Mouse (Mus musculus): ENCODE measurements at regions not wholly inside any gene's neighbourhood (a gene's known extent, or its start where the extent isn't known, plus 50 kb on each side); places are given as distances from the start of the nearest gene placed in this dataset.

DNA sequence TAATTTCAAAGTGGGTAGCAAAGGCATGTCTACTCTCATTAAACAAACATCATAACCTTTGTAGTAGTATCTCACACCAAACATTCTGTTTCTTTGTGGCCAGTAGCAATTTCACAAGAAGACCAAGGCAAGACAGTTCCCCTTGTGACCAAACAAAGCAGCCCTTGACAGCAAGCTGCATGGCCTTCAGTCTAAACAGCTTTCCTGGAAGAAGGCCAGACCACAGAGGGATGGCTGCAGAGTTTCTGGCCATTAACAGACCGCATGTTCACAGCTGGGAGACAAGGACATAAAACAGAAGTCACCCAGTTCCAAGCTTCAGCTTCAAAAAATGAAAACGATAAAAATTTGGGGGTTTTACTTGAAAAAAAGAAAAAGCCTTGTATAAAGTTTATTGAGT lies 1040.0 kb downstream of the Slc16a7 start:
- Histone ChIP-seq H3K36me3 (ENCODE audit: control insufficient read depth in 1 of 2, insufficient read depth in 2 of 2, low read length in 2 of 2) (no peaks in the 10 kb centered on the region), H3K9me3 (replicated peaks; ENCODE audit: insufficient read depth, low read length) (no peaks in the 10 kb centered on the region), H3K27me3 (ENCODE audit: control insufficient read depth in 1 of 2, insufficient read depth in 2 of 2, low read length in 2 of 2) (no peaks in the 10 kb centered on the region), H3K4me3 (ENCODE audit: control insufficient read depth in 1 of 2, insufficient read depth in 1 of 2, low read depth in 2 of 2, low read length in 2 of 2) (no peak overlapping the region), H3K27ac (ENCODE audit: control insufficient read depth, low read depth, low read length) (no peak overlapping the region), H3K79me2 (ENCODE audit: control insufficient read depth, insufficient read depth, low read length, poor library complexity) (no peaks in the 10 kb centered on the region), H3K9ac (ENCODE audit: control insufficient read depth, low read depth, low read length, poor library complexity, severe bottlenecking) (no peak overlapping the region), H3K4me1 (ENCODE audit: control insufficient read depth in 1 of 2, insufficient read depth in 2 of 2, low read length in 2 of 2) (no peaks in the 10 kb centered on the region)
- no peak for DNase-seq (ENCODE audit: low read depth, low spot score)
- TF ChIP-seq ZC3H11A (IDR thresholded peaks at IDR 0.05; ENCODE audit: low read depth, low read length): no peak
- no peak for TF ChIP-seq SIN3A (IDR thresholded peaks at IDR 0.05; ENCODE audit: low read length)
- TF ChIP-seq MYB (IDR thresholded peaks at IDR 0.05; ENCODE audit: low read depth, low read length): no peak

DNA sequence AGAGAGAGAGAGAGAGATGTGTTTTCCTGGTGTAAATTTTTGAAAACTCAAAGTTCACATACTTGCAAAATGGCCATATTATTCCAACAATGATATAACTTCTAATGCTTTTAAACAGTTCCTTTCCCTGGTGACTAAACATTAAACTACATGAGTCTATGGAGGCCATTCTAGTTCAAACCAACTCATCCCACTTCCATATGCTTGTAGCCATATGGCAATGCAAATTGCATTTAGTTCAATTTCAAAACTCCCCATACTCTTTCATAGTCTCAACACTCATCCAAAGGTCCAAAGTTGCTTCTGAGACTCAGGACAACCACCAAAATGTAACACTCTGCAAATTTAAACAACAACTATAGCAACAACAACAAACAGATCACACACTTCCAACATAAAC lies 1026.5 kb downstream of the Slc16a7 start:
- no peaks in the 10 kb centered on the region for H3K27me3 ChIP-seq (ENCODE audit: control insufficient read depth in 1 of 2, insufficient read depth in 2 of 2, low read length in 2 of 2)
- H3K9me3 ChIP-seq (replicated peaks; ENCODE audit: insufficient read depth, low read length): no peaks in the 10 kb centered on the region
- no peak overlapping the region for H3K4me3 ChIP-seq (ENCODE audit: control insufficient read depth in 1 of 2, insufficient read depth in 1 of 2, low read depth in 2 of 2, low read length in 2 of 2)
- TF ChIP-seq SIN3A (IDR thresholded peaks at IDR 0.05; ENCODE audit: low read length) (no peak), MXI1 (IDR thresholded peaks at IDR 0.05; ENCODE audit: low read depth, low read length) (no peak), ELF1 (IDR thresholded peaks at IDR 0.05; ENCODE audit: low read depth, low read length) (no peak), UBTF (IDR thresholded peaks at IDR 0.05; ENCODE audit: borderline replicate concordance, insufficient read depth, low read depth, low read length) (no peak), RCOR1 (IDR thresholded peaks at IDR 0.05; ENCODE audit: low read depth, low read length) (no peak), MEF2A (IDR thresholded peaks at IDR 0.05; ENCODE audit: extremely low read depth, insufficient replicate concordance, low read depth, low read length, poor library complexity, severe bottlenecking) (no peak), POLR2AphosphoS5 (IDR thresholded peaks at IDR 0.05; ENCODE audit: borderline replicate concordance, low read depth, low read length) (no peak), USF1 (IDR thresholded peaks at IDR 0.05; ENCODE audit: low read depth, low read length) (no peak), KAT2A (conservative IDR thresholded peaks at IDR 0.05; ENCODE audit: low read depth, low read length) (no peak), SMC3 (IDR thresholded peaks at IDR 0.05; ENCODE audit: low read depth, low read length) (no peak), POLR2A (IDR thresholded peaks at IDR 0.05; ENCODE audit: control insufficient read depth in 1 of 2, insufficient read depth in 1 of 2, low read depth in 1 of 2, low read length in 2 of 2, poor library complexity in 1 of 2) (no peak), NRF1 (IDR thresholded peaks at IDR 0.05; ENCODE audit: insufficient read depth, low read depth, low read length, poor library complexity, severe bottlenecking) (no peak)
- no peak overlapping the region for H3K27ac ChIP-seq (ENCODE audit: control insufficient read depth, low read depth, low read length)
- H3K4me1 ChIP-seq (ENCODE audit: control insufficient read depth in 1 of 2, insufficient read depth in 2 of 2, low read length in 2 of 2): no peaks in the 10 kb centered on the region
- DNase-seq (ENCODE audit: low read depth, low spot score): no peak
- no peaks in the 10 kb centered on the region for H3K79me2 ChIP-seq (ENCODE audit: control insufficient read depth, insufficient read depth, low read length, poor library complexity)
- no peak overlapping the region for H3K9ac ChIP-seq (ENCODE audit: control insufficient read depth, low read depth, low read length, poor library complexity, severe bottlenecking)
- H3K36me3 ChIP-seq (ENCODE audit: control insufficient read depth in 1 of 2, insufficient read depth in 2 of 2, low read length in 2 of 2): no peaks in the 10 kb centered on the region

GRCm38 (mm10) chr10:124370994-124371393 lies 1018.3 kb downstream of the Slc16a7 start:
- H3K9ac ChIP-seq (ENCODE audit: control insufficient read depth, low read depth, low read length, poor library complexity, severe bottlenecking): no peak overlapping the region

More at GRCm38 (mm10) chr10:124370994-124371393, 1018.3 kb downstream of the Slc16a7 start:
- Histone ChIP-seq H3K79me2 (ENCODE audit: control insufficient read depth, insufficient read depth, low read length, poor library complexity) (no peaks in the 10 kb centered on the region), H3K4me3 (ENCODE audit: control insufficient read depth in 1 of 2, insufficient read depth in 1 of 2, low read depth in 2 of 2, low read length in 2 of 2) (no peak overlapping the region), H3K27ac (ENCODE audit: control insufficient read depth, low read depth, low read length) (no peak overlapping the region), H3K4me1 (ENCODE audit: control insufficient read depth in 1 of 2, insufficient read depth in 2 of 2, low read length in 2 of 2) (no peaks in the 10 kb centered on the region), H3K9me3 (replicated peaks; ENCODE audit: insufficient read depth, low read length) (no peaks in the 10 kb centered on the region), H3K27me3 (ENCODE audit: control insufficient read depth in 1 of 2, insufficient read depth in 2 of 2, low read length in 2 of 2) (no peaks in the 10 kb centered on the region), H3K36me3 (ENCODE audit: control insufficient read depth in 1 of 2, insufficient read depth in 2 of 2, low read length in 2 of 2) (no peaks in the 10 kb centered on the region)
- no peak for TF ChIP-seq SIN3A (IDR thresholded peaks at IDR 0.05; ENCODE audit: low read length)
- TF ChIP-seq TAL1 (IDR thresholded peaks at IDR 0.05; ENCODE audit: low read length): no peak
- TF ChIP-seq GABPA (IDR thresholded peaks at IDR 0.05; ENCODE audit: low read depth, low read length): no peak
- no peak for TF ChIP-seq NELFE (IDR thresholded peaks at IDR 0.05; ENCODE audit: low read depth, low read length)
- no peak for TF ChIP-seq MXI1 (IDR thresholded peaks at IDR 0.05; ENCODE audit: low read depth, low read length)
- no peak for TF ChIP-seq CHD2 (IDR thresholded peaks at IDR 0.05; ENCODE audit: low read length)
- no peak for TF ChIP-seq UBTF (IDR thresholded peaks at IDR 0.05; ENCODE audit: borderline replicate concordance, insufficient read depth, low read depth, low read length)
- no peak for TF ChIP-seq USF1 (IDR thresholded peaks at IDR 0.05; ENCODE audit: low read depth, low read length)
- TF ChIP-seq MYC (IDR thresholded peaks at IDR 0.05; ENCODE audit: low read depth, low read length): no peak
- TF ChIP-seq NRF1 (IDR thresholded peaks at IDR 0.05; ENCODE audit: insufficient read depth, low read depth, low read length, poor library complexity, severe bottlenecking): no peak
- TF ChIP-seq USF2 (IDR thresholded peaks at IDR 0.05; ENCODE audit: borderline replicate concordance in 1 of 2, insufficient read depth in 1 of 2, low read depth in 1 of 2, low read length in 2 of 2): no peak
- TF ChIP-seq BHLHE40 (IDR thresholded peaks at IDR 0.05; ENCODE audit: borderline replicate concordance, low read depth, low read length): no peak
- no peak for DNase-seq (ENCODE audit: low read depth, low spot score)
